Mouse (Mus musculus): Measurements from ENCODE around the gene Cyp2t4.

Gene Cyp2t4

GRCm38 (mm10) chr7:27182498-27182897, 29.0 kb downstream of the Cyp2t4 start:
- in situ Hi-C loops (cut with MboI) = no loop called here

DNA sequence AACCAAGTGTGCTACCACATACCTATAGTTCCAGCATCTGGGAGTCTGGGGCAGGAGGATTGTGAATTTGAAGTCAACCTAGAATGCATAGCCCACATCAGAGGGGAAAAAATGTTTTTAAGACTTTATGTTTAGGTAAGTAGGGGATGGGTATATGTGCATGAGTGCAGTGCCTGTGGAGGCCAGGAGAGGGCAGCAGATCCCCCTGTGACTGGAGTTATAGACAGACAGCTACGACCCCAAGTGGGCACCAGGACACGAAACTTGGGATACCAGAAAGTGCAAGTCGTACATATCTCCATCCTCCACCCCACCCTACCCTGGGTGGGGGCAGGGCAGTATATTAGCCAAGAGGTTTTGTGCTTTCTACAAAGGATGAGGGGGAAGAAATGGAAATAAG, 31.4 kb downstream of the Cyp2t4 start:
- in situ Hi-C loops (cut with MboI) = no loop called here

- in situ Hi-C loops (cut with MboI) = no loop called here
Measured at GRCm38 (mm10) chr7:27185986-27186385, 32.5 kb downstream of the Cyp2t4 start.

GRCm38 (mm10) chr7:27189271-27189931, 35.9 kb downstream of the Cyp2t4 start:
- in situ Hi-C loops (cut with MboI) = no loop called here

- in situ Hi-C loops (cut with MboI) = loop anchor here (5.0 kb wide), 1 partner anchor 35 kb away; no protein-coding TSS in a partner anchor
Measured at GRCm38 (mm10) chr7:27192434-27192833, 38.9 kb downstream of the Cyp2t4 start.

GRCm38 (mm10) chr7:27193731-27194130, 40.2 kb downstream of the Cyp2t4 start:
- in situ Hi-C loops (cut with MboI) = loop anchor here (5.0 kb wide), 1 partner anchor 36 kb away; no protein-coding TSS in a partner anchor

GRCm38 (mm10) chr7:27195681-27196611, 42.4 kb downstream of the Cyp2t4 start, which contains the start of the genes BC024978 and Snrpa:
BC024978 (plus strand) TSS chr7:27195781.
Snrpa (minus strand) TSS chr7:27196271.
- in situ Hi-C loops (cut with MboI) = no loop called here

DNA sequence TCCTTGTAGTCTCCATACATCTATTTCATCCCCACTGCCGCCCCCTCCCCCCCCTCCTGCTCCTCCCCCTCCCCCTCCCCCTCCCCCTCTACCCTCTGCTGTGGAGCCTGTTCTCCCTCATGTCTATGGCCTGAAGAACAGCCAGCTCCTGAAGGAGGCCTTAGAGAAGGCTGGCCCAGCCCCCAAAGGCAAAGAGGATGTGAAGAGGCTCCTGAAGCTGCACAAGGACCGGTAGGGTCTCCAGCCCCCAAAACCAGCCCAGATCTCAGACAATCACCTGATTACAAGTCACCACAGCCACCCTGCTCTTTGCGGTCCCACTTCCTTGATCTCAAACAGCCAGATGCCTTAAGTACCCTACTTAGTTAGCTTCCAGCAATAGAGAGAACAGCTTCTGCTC, 43.6 kb downstream of the Cyp2t4 start:
- in situ Hi-C loops (cut with MboI) = no loop called here

- in situ Hi-C loops (cut with MboI) = no loop called here
Measured at GRCm38 (mm10) chr7:27197634-27198033, 44.1 kb downstream of the Cyp2t4 start.

DNA sequence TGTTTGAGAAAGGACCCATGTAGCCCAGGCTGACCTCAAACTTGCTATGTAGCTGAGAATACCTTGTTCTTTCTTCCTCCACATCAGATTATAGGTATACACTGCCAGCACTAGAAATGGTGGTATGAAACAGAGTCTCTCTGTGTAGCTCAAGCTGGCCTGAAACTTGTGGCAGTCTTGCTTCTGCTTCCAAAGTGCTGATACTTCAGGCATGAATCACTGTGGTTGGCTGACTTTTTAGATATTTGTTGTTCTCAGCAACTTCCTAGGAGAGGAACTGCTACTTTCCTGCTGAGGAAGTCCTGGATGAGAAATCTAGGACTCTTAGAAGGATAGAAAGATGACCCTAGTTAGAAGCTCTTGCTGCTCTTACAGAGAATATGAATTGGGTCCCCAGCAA, 44.8 kb downstream of the Cyp2t4 start:
- in situ Hi-C loops (cut with MboI) = no loop called here

GRCm38 (mm10) chr7:27198779-27199178, 45.3 kb downstream of the Cyp2t4 start:
- in situ Hi-C loops (cut with MboI) = no loop called here

GRCm38 (mm10) chr7:27203730-27204449, 50.4 kb downstream of the Cyp2t4 start:
- in situ Hi-C loops (cut with MboI) = no loop called here

Measured in mature B cell (primary cell).